Mouse (Mus musculus) myocyte (in vitro differentiated cells): Measurements from ENCODE around the gene Cep164. TPM values are rescaled to one million over a fixed set of nuclear protein-coding genes. Genes with fewer than 3 reads are reported as not detected.

Source experiments
- H3K27me3 ChIP-seq: one replicate; pipeline ENCODE4 v1.6.1; 2011; ENCODE audit not compliant: control insufficient read depth, insufficient read depth, insufficient read length
- H3K36me3 ChIP-seq: one replicate; pipeline ENCODE4 v1.6.1; 2011; ENCODE audit not compliant: control insufficient read depth, insufficient read depth
- H3K4me2 ChIP-seq: one replicate; pipeline ENCODE4 v1.6.1; 2011; ENCODE audit warnings: low read depth, control low read depth
- H3K4me3 ChIP-seq: one replicate; pipeline ENCODE4 v1.5.1; 2011; ENCODE audit warnings: mild to moderate bottlenecking, control low read depth, moderate library complexity
- H3K79me2 ChIP-seq: one replicate; pipeline ENCODE4 v1.6.1; 2011; ENCODE audit not compliant: control insufficient read depth, insufficient read depth
- H3ac ChIP-seq: one replicate; pipeline ENCODE4 v1.6.1; 2011; ENCODE audit not compliant: control insufficient read depth, insufficient read length
- CEBPB ChIP-seq: IDR thresholded peaks from 2 replicates; pipeline ENCODE4 v1.6.1; 2011; ENCODE audit warnings: mild to moderate bottlenecking, moderate library complexity; ENCODE audit not compliant: poor library complexity, insufficient read depth, severe bottlenecking
- E2F4 ChIP-seq: IDR thresholded peaks from one replicate; pipeline ENCODE4 v1.6.1; 2011; ENCODE audit warnings: mild to moderate bottlenecking, control low read depth, moderate library complexity; ENCODE audit not compliant: insufficient read depth
- MAX ChIP-seq: IDR thresholded peaks from one replicate; pipeline ENCODE4 v1.6.1; 2011; ENCODE audit warnings: low read depth, mild to moderate bottlenecking, control low read depth
- MYOD1 ChIP-seq, 3 experiments: IDR thresholded peaks; one replicate each; pipeline ENCODE4 v1.6.1; 2011; ENCODE audit warnings: control low read depth in 2 of 3, low read depth in 2 of 3, mild to moderate bottlenecking in 2 of 3, moderate library complexity in 1 of 3; ENCODE audit not compliant: insufficient read length in 2 of 3, control insufficient read depth in 1 of 3
- MYOG ChIP-seq, 3 experiments: IDR thresholded peaks; one replicate each; pipeline ENCODE4 v1.6.1; 2011; ENCODE audit warnings: control low read depth in 2 of 3, low read depth in 2 of 3, mild to moderate bottlenecking in 2 of 3; ENCODE audit not compliant: insufficient read length in 2 of 3, control insufficient read depth in 1 of 3, insufficient read depth in 1 of 3
- POLR2A ChIP-seq: IDR thresholded peaks from one replicate; pipeline ENCODE4 v1.6.1; 2011; ENCODE audit warnings: low read depth, mild to moderate bottlenecking, control low read depth, moderate library complexity; ENCODE audit not compliant: insufficient read length
- POLR2AphosphoS2 ChIP-seq: IDR thresholded peaks from one replicate; pipeline ENCODE4 v1.6.1; 2011; ENCODE audit warnings: low read depth, control low read depth; ENCODE audit not compliant: insufficient read length
- REST ChIP-seq: IDR thresholded peaks from one replicate; pipeline ENCODE4 v1.6.1; 2011; ENCODE audit warnings: mild to moderate bottlenecking, control low read depth, moderate library complexity; ENCODE audit not compliant: insufficient read depth, insufficient read length
- SRF ChIP-seq: IDR thresholded peaks from one replicate; pipeline ENCODE4 v1.6.1; 2011; ENCODE audit warnings: low read depth; ENCODE audit not compliant: control insufficient read depth, insufficient read length
- TCF12 ChIP-seq: IDR thresholded peaks from one replicate; pipeline ENCODE4 v1.6.1; 2011; ENCODE audit warnings: mild to moderate bottlenecking, control low read depth; ENCODE audit not compliant: poor library complexity, insufficient read depth, severe bottlenecking
- TCF3 ChIP-seq: IDR thresholded peaks from one replicate; pipeline ENCODE4 v1.6.1; 2011; ENCODE audit warnings: low read depth, control low read depth; ENCODE audit not compliant: insufficient read length
- USF1 ChIP-seq: IDR thresholded peaks from one replicate; pipeline ENCODE4 v1.6.1; 2011; ENCODE audit warnings: low read depth, mild to moderate bottlenecking, control low read depth, moderate library complexity
- polyA plus RNA-seq: library from polyadenylated mRNA; unstranded; fragments of >200 nt; fragmentation: generic; extraction: Trizol; gene quantifications from one replicate; pipeline ENCODE4 v1.2.1, GENCODE M21; 2012; ENCODE audit warnings: missing spikeins

The Cep164 gene
- polyA plus RNA-seq, 1 experiment, result 7.7 TPM

GRCm38 (mm10) chr9:45749917-45750316 lies 78.6 kb downstream of the Cep164 start:
- TF ChIP-seq CEBPB, result no peak
- TF ChIP-seq REST, result no peak
- no peak for TF ChIP-seq TCF3
- no peak for TF ChIP-seq MAX
- TF ChIP-seq POLR2A, result no peak
- TF ChIP-seq SRF, result no peak
- no peak for TF ChIP-seq TCF12
- no peak for TF ChIP-seq POLR2AphosphoS2
- TF ChIP-seq MYOD1 (IDR thresholded peaks at IDR 0.05; ENCODE audit: control insufficient read depth in 1 of 3, insufficient read length in 2 of 3, low read depth in 2 of 3), result no peak
- TF ChIP-seq E2F4, result no peak
- TF ChIP-seq USF1, result no peak
- TF ChIP-seq MYOG (IDR thresholded peaks at IDR 0.05; ENCODE audit: control insufficient read depth in 1 of 3, insufficient read depth in 1 of 3, insufficient read length in 2 of 3, low read depth in 2 of 3), result no peak
- Histone ChIP-seq H3K79me2 (no peaks in the 10 kb centered on the region), H3ac (no peak overlapping the region), H3K27me3 (peaks cover 47% of the 10 kb centered on the region), H3K36me3 (no peaks in the 10 kb centered on the region), H3K4me2 (no peak overlapping the region), H3K4me3 (no peak overlapping the region)

DNA sequence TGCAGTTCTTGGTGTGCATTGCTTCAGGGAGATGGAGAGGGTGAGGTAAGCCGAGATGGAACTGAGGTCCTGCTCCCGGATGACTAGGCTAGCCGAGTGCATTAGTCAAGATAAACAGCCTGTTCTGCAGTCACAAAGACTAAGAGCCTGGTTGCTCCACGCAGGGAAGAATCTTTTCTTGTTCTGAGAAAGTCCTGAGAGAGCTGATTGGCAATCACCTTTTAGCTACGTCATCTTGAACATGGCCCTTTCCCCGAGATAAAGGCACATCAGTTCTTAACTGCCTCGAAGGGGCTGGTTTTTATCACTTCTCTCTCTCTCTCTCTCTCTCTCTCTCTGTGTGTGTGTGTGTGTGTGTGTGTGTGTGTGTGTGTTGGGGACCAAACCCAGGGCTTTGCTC lies 83.0 kb downstream of the Cep164 start:
- Histone ChIP-seq H3K4me2 (no peak overlapping the region), H3K27me3 (peaks cover 51% of the 10 kb centered on the region), H3K36me3 (no peaks in the 10 kb centered on the region), H3K4me3 (no peak overlapping the region), H3K79me2 (no peaks in the 10 kb centered on the region), H3ac (no peak overlapping the region)
- TF ChIP-seq POLR2AphosphoS2 (no peak), TCF12 (no peak), E2F4 (no peak), CEBPB (no peak), REST (no peak), USF1 (no peak), MYOG (IDR thresholded peaks at IDR 0.05; ENCODE audit: control insufficient read depth in 1 of 3, insufficient read depth in 1 of 3, insufficient read length in 2 of 3, low read depth in 2 of 3) (no peak), POLR2A (no peak), MYOD1 (IDR thresholded peaks at IDR 0.05; ENCODE audit: control insufficient read depth in 1 of 3, insufficient read length in 2 of 3, low read depth in 2 of 3) (no peak), SRF (no peak), TCF3 (no peak)

DNA sequence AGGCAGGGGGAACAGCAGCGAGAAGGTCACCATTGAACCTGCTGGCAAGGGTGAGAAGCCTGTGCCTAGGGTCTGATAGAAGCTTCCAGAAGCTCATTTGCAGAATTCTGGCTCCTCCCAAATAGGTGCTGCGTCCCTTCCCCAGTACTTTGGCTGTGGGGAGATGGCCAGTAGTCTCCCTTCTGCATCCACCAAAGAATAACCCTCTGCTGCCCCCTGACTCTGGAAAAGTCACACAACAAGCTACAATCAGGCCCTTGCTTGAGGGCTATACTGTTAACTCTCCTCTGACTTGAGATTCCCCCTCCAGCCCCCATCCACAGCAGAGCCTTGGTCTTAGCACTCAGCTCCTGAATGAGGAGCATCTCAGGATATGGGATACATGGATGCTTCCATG lies 87.9 kb downstream of the Cep164 start:
- Histone ChIP-seq H3K27me3 (peaks cover 49% of the 10 kb centered on the region), H3K79me2 (no peaks in the 10 kb centered on the region), H3K36me3 (no peaks in the 10 kb centered on the region), H3ac (no peak overlapping the region), H3K4me3 (no peak overlapping the region), H3K4me2 (no peak overlapping the region)
- TF ChIP-seq MYOG (IDR thresholded peaks at IDR 0.05; ENCODE audit: control insufficient read depth in 1 of 3, insufficient read depth in 1 of 3, insufficient read length in 2 of 3, low read depth in 2 of 3) (no peak), POLR2A (no peak), MAX (no peak), USF1 (no peak), TCF3 (no peak), TCF12 (no peak), SRF (no peak), POLR2AphosphoS2 (no peak), E2F4 (no peak), MYOD1 (IDR thresholded peaks at IDR 0.05; ENCODE audit: control insufficient read depth in 1 of 3, insufficient read length in 2 of 3, low read depth in 2 of 3) (no peak), CEBPB (no peak), REST (no peak)

DNA sequence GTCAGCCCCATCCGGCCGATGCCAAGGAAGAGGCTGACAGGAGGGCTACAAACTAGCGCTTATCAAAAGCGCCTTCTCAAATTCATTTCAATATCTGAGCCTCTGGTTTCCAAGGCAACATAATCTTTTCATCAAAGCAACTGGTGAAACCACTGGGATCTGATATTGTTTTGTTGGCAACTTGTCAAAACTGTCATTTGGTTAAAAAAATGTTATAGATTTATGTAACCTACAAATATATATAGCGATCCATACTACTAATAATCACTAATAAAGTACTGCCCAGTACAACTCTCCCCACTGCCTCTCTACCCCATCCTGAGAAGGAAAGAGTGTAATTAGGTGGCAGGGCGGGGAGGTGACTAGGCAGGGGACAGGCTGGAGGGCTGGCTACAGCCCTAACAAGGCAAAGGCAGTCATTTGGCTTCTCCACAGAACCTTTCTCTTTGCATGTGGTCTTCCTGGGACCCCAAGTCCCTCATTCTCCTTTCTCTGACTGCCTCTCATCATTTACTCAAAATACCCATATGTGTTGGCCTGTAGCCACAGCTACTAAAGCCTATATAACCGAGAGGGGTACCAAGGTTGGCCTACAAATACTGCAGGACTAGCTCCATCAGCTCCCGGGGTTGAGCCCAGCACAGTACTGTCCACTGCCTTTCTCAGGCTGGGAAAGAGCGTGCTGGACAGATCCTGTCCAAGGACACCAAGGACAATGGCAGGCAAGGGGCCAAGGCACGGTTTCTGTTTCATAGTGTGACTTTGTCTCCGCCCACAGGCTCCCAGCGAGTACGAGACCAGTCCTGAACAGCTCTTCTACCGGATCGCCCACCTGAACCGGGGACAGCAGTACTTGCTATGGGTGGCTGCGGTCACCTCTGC lies 88.5 kb downstream of the Cep164 start:
- Histone ChIP-seq H3K4me3 (no peak overlapping the region), H3K4me2 (no peak overlapping the region), H3K36me3 (no peaks in the 10 kb centered on the region), H3K79me2 (no peaks in the 10 kb centered on the region), H3ac (no peak overlapping the region), H3K27me3 (peaks cover 45% of the 10 kb centered on the region)
- TF ChIP-seq POLR2AphosphoS2 (no peak), REST (peak; percentile 77), TCF12 (no peak)
